Mouse (Mus musculus) ES-E14 (cell line): ENCODE measurements around the gene Myo3a. TPM values are rescaled to one million over a fixed set of nuclear protein-coding genes. Genes with fewer than 3 reads are reported as not detected.

Experiments used
- DNase-seq: peaks from one replicate; pipeline ENCODE4 v3.0.0-alpha.2; 2013; ENCODE audit warnings: low read depth, low spot score
- H3K27ac ChIP-seq: 2 replicates; pipeline ENCODE4 v1.5.1; 2012; ENCODE audit warnings: low read depth, mild to moderate bottlenecking, low read length, moderate library complexity, mixed read lengths; ENCODE audit not compliant: poor library complexity, insufficient read depth, severe bottlenecking
- H3K36me3 ChIP-seq: 2 replicates; pipeline ENCODE4 v1.6.1; 2012; ENCODE audit warnings: mild to moderate bottlenecking, low read length, moderate library complexity, mixed read lengths; ENCODE audit not compliant: control insufficient read depth, poor library complexity, insufficient read depth, severe bottlenecking
- H3K4me1 ChIP-seq, 2 experiments: fragments of 150-350 bp in 1 of 2; sonication (generic) in 1 of 2; 2 replicates each; pipeline ENCODE4 v1.6.1; 2012; ENCODE audit warnings: low read length in 2 of 2, mild to moderate bottlenecking in 1 of 2, mixed read lengths in 1 of 2; ENCODE audit not compliant: control insufficient read depth in 2 of 2, insufficient read depth in 2 of 2, poor library complexity in 1 of 2
- H3K4me3 ChIP-seq, 2 experiments: fragments of 150-350 bp in 1 of 2; sonication (generic) in 1 of 2; 2 replicates each; pipeline ENCODE4 v1.5.1; 2012; ENCODE audit warnings: low read length in 2 of 2, low read depth in 1 of 2, mild to moderate bottlenecking in 1 of 2, mixed read lengths in 1 of 2; ENCODE audit not compliant: insufficient read depth in 1 of 2, poor library complexity in 1 of 2, severe bottlenecking in 1 of 2
- H3K9ac ChIP-seq: 2 replicates; pipeline ENCODE4 v1.6.1; 2012; ENCODE audit warnings: low read depth, mild to moderate bottlenecking, low read length, mixed read lengths; ENCODE audit not compliant: poor library complexity, insufficient read depth, severe bottlenecking
- H3K9me3 ChIP-seq: fragments of 150-350 bp; sonication (generic); 2 replicates; pipeline ENCODE4 v1.6.1; 2012; ENCODE audit warnings: low read depth, mild to moderate bottlenecking, low read length; ENCODE audit not compliant: control insufficient read depth, insufficient read depth
- CHD2 ChIP-seq: IDR thresholded peaks from 2 replicates; pipeline ENCODE4 v1.6.1; 2014; ENCODE audit warnings: mild to moderate bottlenecking, low read depth, low read length, inconsistent platforms
- HCFC1 ChIP-seq: IDR thresholded peaks from 2 replicates; pipeline ENCODE4 v1.6.1; 2012; ENCODE audit warnings: low read length, inconsistent platforms, borderline replicate concordance; ENCODE audit not compliant: insufficient read depth
- MAFK ChIP-seq: IDR thresholded peaks from 2 replicates; pipeline ENCODE4 v1.6.1; 2014; ENCODE audit warnings: mild to moderate bottlenecking, low read depth, low read length, inconsistent platforms; ENCODE audit not compliant: insufficient read depth
- ZC3H11A ChIP-seq: IDR thresholded peaks from 2 replicates; pipeline ENCODE4 v1.6.1; 2012; ENCODE audit warnings: low read depth, mild to moderate bottlenecking, inconsistent platforms, low read length, borderline replicate concordance
- ZNF384 ChIP-seq: IDR thresholded peaks from 2 replicates; pipeline ENCODE4 v1.6.1; 2012; ENCODE audit warnings: low read depth, low read length, inconsistent platforms
- in situ Hi-C, 2 experiments: fragments of 600-800 bp; cut with MboI; formaldehyde crosslinking; loops; one replicate each; pipeline ENCODE4 v1.15.1; 2025; ENCODE audit warnings: low sequenced_read_pairs in 2 of 2, inconsistent platforms in 1 of 2; ENCODE audit not compliant: unreplicated experiment in 2 of 2
- total RNA-seq: library from RNA; depleted of rRNA; stranded (reverse); fragments of 300-350 nt; gene quantifications from 2 replicates; pipeline ENCODE4 v1.2.3, GENCODE M21; 2012

Myo3a gene
- total RNA-seq, 1 experiment, result 0.09 TPM

DNA sequence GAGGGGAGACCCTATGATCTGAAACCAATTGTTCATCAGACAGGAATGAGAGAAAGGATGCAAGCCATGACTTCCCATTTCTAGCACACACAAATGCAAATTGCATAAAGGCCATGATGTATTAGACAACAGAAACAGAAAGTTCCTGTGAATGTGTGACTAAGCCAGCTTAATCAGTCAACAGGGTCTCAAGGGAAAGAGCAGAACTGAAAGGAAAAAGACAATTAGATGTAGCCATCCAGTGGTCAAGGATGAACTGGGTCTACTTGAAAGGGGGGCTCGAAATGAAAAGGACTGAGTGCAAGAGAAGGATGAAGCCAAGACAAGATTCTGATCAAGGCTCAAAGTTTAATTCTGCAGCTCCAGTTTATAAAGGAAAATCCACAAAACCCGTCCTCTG lies 58.1 kb downstream of the Myo3a start:
- TF ChIP-seq MAFK, result no peak
- TF ChIP-seq HCFC1, result no peak
- H3K4me3 ChIP-seq, result no peak overlapping the region
- no peaks in the 10 kb centered on the region for H3K9me3 ChIP-seq
- in situ Hi-C loops, result no loop called here
- no peak overlapping the region for H3K9ac ChIP-seq
- H3K4me1 ChIP-seq, result no peaks in the 10 kb centered on the region
- H3K36me3 ChIP-seq, result no peaks in the 10 kb centered on the region
- no peak overlapping the region for H3K27ac ChIP-seq
- no peak for DNase-seq

DNA sequence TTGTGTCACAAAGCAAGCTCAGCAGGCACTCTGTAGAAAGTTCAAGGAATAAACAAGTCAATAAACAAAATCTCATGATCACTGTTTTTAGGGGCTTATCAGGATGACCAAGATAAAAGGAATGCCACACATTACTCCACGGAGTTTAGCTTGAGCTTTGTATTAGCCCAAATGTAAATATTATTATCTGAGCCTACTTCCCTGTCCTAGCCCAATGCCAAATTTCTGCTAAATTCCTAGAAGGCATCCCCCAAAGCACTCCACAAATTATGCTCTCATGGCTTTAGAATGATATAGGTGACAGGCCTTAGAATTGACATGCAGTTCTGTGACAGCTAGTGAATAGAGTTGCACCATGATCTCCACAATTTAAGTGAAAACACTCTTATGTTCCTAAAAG lies 58.5 kb downstream of the Myo3a start:
- H3K27ac ChIP-seq, result no peak overlapping the region
- TF ChIP-seq ZNF384 (no peak), MAFK (no peak)
- no peak for DNase-seq
- H3K4me3 ChIP-seq, result no peak overlapping the region
- H3K9me3 ChIP-seq, result no peaks in the 10 kb centered on the region
- H3K9ac ChIP-seq, result no peak overlapping the region
- in situ Hi-C loops, result no loop called here
- H3K36me3 ChIP-seq, result no peaks in the 10 kb centered on the region
- H3K4me1 ChIP-seq, result no peaks in the 10 kb centered on the region

DNA sequence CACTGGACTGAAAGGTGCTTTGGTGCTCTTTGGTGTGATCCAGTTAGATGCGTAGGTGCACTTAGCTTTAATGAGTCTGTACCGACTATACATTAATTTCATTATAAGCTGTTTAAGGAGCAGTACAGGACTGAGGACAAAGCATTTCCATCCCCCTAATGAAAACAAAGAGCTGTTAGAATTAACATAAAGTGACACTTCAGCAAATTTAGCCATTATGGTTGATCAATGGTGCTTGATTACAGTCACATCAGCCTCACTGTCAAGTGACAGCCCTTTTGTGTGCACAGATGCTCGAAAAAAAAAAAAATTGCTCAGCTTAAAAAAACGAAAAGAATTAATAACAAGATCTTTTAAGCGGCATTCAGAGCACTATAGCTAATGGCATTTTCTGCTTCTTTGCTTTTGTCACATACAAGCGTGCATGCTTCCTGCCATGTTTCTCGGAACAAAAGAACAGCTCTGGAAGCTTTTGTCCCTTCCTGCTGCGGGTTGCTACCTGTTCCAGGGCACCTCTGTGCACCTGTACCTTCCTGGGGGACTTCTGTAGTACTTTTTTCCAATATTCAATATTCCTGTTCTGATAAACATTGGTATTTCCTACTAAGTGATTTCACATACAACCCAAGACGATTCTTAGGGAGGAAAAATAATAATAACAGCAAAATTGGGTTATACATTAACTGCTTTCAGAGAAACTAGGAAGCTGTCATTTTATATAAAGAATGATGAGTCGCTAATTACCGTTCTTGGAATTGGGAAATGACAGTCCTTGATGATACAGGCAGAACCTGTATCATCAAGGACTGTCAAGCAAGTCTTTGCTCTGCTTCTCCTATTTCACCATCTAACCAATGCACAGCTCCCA lies 66.5 kb downstream of the Myo3a start:
- Histone ChIP-seq H3K9me3 (no peaks in the 10 kb centered on the region), H3K4me3 (no peak overlapping the region), H3K4me1 (peaks cover 0 to 2% of the 10 kb centered on the region in 2 experiments; a peak in 1 of 4 replicates), H3K36me3 (no peaks in the 10 kb centered on the region), H3K27ac (no peak overlapping the region), H3K9ac (no peak overlapping the region)
- in situ Hi-C loops, result no loop called here
- DNase-seq, result no peak
- TF ChIP-seq CHD2 (no peak), ZNF384 (no peak), HCFC1 (no peak), MAFK (no peak), ZC3H11A (no peak)

DNA sequence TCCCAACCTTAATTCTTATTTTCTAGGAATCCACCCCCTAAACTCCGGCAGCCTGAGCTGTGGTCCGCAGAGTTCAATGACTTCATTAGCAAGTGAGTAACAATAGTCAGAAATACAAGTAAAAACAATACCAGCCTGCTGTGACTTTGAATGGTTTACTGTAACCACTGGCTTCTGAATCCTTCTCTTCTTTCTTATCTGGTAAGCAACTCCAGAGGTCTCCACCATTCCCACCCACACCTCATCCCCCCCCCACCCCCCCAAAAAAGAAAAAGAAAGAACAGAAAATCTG lies 67.1 kb downstream of the Myo3a start:
- no peak overlapping the region for H3K4me3 ChIP-seq
- no peak overlapping the region for H3K9ac ChIP-seq
- peak; percentile 26 for DNase-seq
- no peak for TF ChIP-seq HCFC1
- no peak for TF ChIP-seq CHD2
- TF ChIP-seq ZNF384, result no peak
- no peak for TF ChIP-seq ZC3H11A
- TF ChIP-seq MAFK, result no peak
- no peak overlapping the region for H3K27ac ChIP-seq
- no peaks in the 10 kb centered on the region for H3K9me3 ChIP-seq
- peaks cover 0 to 2% of the 10 kb centered on the region in 2 experiments; a peak in 1 of 4 replicates for H3K4me1 ChIP-seq
- in situ Hi-C loops, result no loop called here
- no peaks in the 10 kb centered on the region for H3K36me3 ChIP-seq

DNA sequence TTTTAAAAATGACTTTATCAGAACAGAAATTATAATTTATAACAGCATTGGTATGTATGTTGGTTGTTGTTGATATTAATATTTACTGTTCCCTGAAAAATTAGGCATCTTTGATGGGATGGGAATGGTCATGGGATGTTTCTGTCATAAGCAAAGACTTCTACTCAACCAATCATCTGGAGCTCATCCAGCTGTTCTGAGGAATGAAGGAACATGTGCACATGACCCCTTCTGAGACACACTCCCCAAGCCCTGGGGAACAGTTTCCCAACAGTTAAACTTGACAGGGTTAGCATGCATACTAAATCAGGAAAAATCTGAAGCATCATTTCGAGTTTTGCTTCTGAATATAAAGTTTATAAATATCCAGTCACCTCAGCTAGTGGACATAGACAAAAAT lies 70.6 kb downstream of the Myo3a start:
- in situ Hi-C loops, result no loop called here
- H3K4me1 ChIP-seq, result peaks cover 0 to 2% of the 10 kb centered on the region in 2 experiments; a peak in 1 of 4 replicates
- no peaks in the 10 kb centered on the region for H3K36me3 ChIP-seq
- H3K4me3 ChIP-seq, result no peak overlapping the region
- no peaks in the 10 kb centered on the region for H3K9me3 ChIP-seq
- H3K9ac ChIP-seq, result no peak overlapping the region
- no peak for DNase-seq
- H3K27ac ChIP-seq, result no peak overlapping the region
- TF ChIP-seq ZC3H11A, result no peak
- no peak for TF ChIP-seq HCFC1
- no peak for TF ChIP-seq CHD2
- no peak for TF ChIP-seq MAFK
- no peak for TF ChIP-seq ZNF384
